Mouse (Mus musculus) stomach, postnatal 0 days (tissue): ENCODE results near the gene Rpl5.

ENCODE experiments used
- CTCF ChIP-seq: IDR thresholded peaks from 2 replicates; pipeline ENCODE4 v1.5.1; 2016; ENCODE audit warnings: antibody characterized with exemption, low read depth, mild to moderate bottlenecking, moderate library complexity
- EP300 ChIP-seq: optimal IDR thresholded peaks from 2 replicates; pipeline ENCODE3; 2016; ENCODE audit warnings: antibody characterized with exemption

DNA sequence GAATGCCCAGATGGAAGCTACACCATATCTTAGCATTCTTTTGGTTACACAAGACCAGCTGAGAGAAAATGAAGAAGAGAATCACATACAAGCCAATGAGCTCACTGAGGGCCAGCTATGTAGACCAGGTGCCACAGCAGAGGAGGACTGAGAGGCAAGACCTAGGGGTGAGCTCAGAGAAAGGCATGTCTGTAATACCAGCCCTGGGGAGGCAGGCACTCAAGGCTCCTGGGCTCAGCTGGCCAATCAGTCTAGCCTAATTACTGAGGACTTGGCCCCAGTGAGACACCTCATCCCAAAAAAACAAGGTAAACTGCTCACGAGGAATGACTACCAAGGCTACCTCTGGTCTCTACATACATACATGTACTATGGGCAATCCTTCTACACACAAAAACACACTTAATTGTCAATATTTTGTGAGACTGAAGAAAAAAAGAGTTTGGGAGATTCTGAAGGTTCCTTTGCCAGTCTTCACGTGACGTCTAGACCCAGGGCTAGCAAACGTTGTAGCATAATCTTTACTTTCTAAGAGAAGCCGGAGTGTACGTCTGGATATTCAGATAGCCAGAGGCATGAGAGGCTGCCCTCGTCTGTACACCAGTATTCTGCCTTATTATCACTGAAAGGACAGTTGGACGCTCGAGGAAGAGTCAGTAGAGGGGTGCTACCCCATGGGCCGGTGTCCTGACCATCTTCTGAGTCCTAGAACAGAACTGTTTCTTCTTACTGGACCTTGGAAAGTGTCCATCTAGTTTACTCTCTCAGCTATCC is 34.7 kb downstream of the Rpl5 start:
- no peak for TF ChIP-seq CTCF
- TF ChIP-seq EP300: no peak
